Mouse (Mus musculus) lung, embryonic 16.5 days (tissue): ENCODE measurements at regions not wholly inside any gene's neighbourhood (a gene's known extent, or its start where the extent isn't known, plus 50 kb on each side); places are given as distances from the start of the nearest gene placed in this dataset.

Source experiments
- ATAC-seq: fragments of 200-750 bp; cut with Nextera tagmentation; 2 replicates; pipeline ENCODE4 v1.8.0; 2017; ENCODE audit warnings: low read depth, mild to moderate bottlenecking, moderate library complexity
- H3K27ac ChIP-seq: fragments of 300-500 bp; sonication (generic); 2 replicates; pipeline ENCODE4 v1.5.1; 2014; ENCODE audit warnings: mild to moderate bottlenecking, control low read depth, low read length
- H3K27me3 ChIP-seq: fragments of 300-500 bp; sonication (generic); 2 replicates; pipeline ENCODE4 v1.6.1; 2014; ENCODE audit warnings: low read depth, low read length, mixed read lengths; ENCODE audit not compliant: control insufficient read depth, insufficient read depth
- H3K36me3 ChIP-seq: fragments of 300-500 bp; sonication (generic); 2 replicates; pipeline ENCODE4 v1.6.1; 2014; ENCODE audit warnings: low read length; ENCODE audit not compliant: control insufficient read depth, insufficient read depth
- H3K4me1 ChIP-seq: fragments of 300-500 bp; sonication (generic); replicated peaks from 2 replicates; pipeline ENCODE4 v1.6.1; 2014; ENCODE audit warnings: low read length, mixed read lengths; ENCODE audit not compliant: control insufficient read depth, insufficient read depth
- H3K4me2 ChIP-seq: fragments of 300-500 bp; sonication (generic); 2 replicates; pipeline ENCODE4 v1.6.1; 2014; ENCODE audit warnings: low read depth, low read length, control low read depth
- H3K4me3 ChIP-seq: fragments of 300-500 bp; sonication (generic); 2 replicates; pipeline ENCODE4 v1.5.1; 2014; ENCODE audit warnings: mild to moderate bottlenecking, low read length, control low read depth
- H3K9ac ChIP-seq: fragments of 300-500 bp; sonication (generic); 2 replicates; pipeline ENCODE4 v1.6.1; 2014; ENCODE audit warnings: low read length, control low read depth
- H3K9me3 ChIP-seq: fragments of 300-500 bp; sonication (generic); 2 replicates; pipeline ENCODE4 v1.6.1; 2016; ENCODE audit warnings: low read length; ENCODE audit not compliant: control insufficient read depth
- WGBS: fragments of 180-500 bp; shearing (Covaris S2); extraction: QIAGEN DNeasy Blood & Tissue Kit; methylation state at CpG from one replicate; pipeline ENCODE4 v1.1.7; 2014; 5-methylcytosine and 5-hydroxymethylcytosine counted together

DNA sequence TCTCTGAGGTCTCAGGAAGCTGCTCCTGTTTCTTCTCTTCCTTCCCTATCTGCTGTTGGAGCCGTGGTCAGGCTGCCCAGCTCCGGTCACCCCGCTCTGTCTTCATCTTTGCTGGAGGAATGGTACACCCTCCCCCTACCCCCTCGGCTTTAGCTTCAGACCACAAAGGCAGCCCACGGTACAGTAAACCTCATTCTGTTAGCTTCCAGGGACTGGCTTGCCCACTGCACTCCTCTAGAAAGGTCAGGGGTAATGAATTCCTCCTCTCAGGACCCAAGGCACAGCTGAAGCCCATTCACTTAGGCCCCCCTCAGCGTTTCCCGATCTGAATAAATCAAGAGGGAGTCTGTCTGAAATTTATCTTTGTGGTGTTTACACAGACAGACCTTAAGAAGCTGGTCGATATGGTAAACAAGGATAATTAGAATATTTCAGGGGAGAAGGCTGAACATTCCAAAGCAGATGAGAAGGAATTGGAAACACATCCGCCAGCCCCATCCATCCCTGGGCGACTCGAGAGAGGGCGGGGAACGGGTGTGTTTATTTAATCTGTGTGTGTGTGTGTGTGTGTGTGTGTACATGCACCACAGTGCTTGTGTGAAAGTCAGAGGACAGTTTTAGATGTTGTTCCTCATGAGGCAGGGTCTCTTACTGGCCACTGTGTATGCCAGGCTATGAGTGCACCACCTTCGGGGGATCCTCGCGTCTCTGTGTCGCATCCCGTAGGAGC, 53.0 kb upstream of the Gli2 start:
- Histone ChIP-seq H3K9ac (no peak overlapping the region), H3K27me3 (no peaks in the 10 kb centered on the region; the same call in 1 of the 2 replicates), H3K4me2 (no peak overlapping the region), H3K4me3 (no peak overlapping the region), H3K27ac (no peak overlapping the region), H3K9me3 (no peaks in the 10 kb centered on the region), H3K36me3 (no peaks in the 10 kb centered on the region), H3K4me1 (no peaks in the 10 kb centered on the region)
- no peak for ATAC-seq
- WGBS, result 50% methylated on average over 18 of the region's 18 CpGs
